Mouse (Mus musculus) bone marrow macrophage, adult 2 months (primary cell): Measurements from ENCODE around the gene Methig1.

Source experiments
- CTCF ChIP-seq: IDR thresholded peaks from 2 replicates; pipeline ENCODE4 v1.5.1; 2012; ENCODE audit warnings: low read depth, mild to moderate bottlenecking, low read length, moderate library complexity
- POLR2A ChIP-seq: IDR thresholded peaks from 2 replicates; pipeline ENCODE4 v1.6.1; 2012; ENCODE audit warnings: mild to moderate bottlenecking, low read depth, low read length, borderline replicate concordance

DNA sequence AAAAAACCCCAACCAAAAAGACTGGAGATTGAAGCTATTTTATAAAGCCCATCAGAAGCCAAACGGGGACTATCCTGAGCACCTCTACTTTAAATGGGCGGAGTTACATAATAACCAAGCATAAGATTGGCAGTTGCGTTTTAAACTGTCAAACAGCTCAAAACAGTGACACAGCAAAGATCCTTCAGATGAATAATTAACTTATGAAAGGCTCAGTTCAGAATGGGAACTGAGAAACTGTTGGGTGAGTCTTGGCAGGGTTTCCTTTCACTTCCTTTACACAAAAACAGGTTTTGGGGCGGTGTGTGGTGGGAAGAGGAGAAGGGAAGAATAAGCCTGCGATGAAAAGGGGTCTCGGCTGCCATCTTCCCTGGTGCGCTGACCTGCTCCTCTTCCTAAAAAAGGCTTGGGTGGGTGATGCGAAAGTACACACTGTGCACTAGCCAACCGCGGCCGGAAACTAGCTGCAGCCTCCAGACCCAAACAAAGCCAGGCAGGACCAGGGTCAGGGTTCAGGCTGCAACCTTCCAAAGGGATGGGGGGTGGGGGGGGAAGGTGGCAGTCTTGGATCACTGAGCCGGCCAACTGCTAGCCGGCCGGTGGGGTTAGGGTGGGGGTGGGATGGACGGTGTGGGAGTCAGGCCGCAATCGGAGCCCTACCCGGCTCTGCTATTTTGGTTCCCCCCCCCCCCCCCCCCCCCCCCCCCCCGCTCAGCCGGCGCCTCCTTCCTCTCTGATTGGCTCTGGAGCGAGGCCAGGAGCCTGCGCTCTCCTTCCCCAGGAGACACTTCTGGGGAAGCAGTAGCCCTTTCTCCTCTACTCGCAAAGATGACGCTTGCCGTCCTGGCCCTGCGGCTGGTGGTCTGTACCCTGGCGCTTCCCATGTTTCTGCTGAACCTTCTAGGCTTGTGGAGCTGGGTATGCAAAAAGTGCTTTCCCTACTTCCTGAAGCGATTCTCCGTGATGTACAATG lies 48.6 kb upstream of the Methig1 start, which contains the start of gene Mettl7a1:
- no peak for TF ChIP-seq POLR2A
- no peak for TF ChIP-seq CTCF
